Mouse (Mus musculus) heart, embryonic 10.5 days (tissue): ENCODE data around the gene Pttg1ip. TPM values are rescaled to one million over a fixed set of nuclear protein-coding genes. Genes with fewer than 3 reads are reported as not detected.

Experiments used
- DNase-seq: peaks from one replicate; pipeline ENCODE4 v3.0.0-alpha.2; 2017; ENCODE audit warnings: low spot score
- H3K27ac ChIP-seq: fragments of 300-500 bp; sonication (generic); 2 replicates; pipeline ENCODE4 v1.5.1; 2016; ENCODE audit warnings: mild to moderate bottlenecking
- H3K27me3 ChIP-seq: fragments of 300-500 bp; sonication (generic); 2 replicates; pipeline ENCODE4 v1.6.1; 2016; ENCODE audit warnings: mild to moderate bottlenecking; ENCODE audit not compliant: poor library complexity, insufficient read depth, severe bottlenecking
- H3K36me3 ChIP-seq: fragments of 300-500 bp; sonication (generic); 2 replicates; pipeline ENCODE4 v1.6.1; 2016; ENCODE audit warnings: mild to moderate bottlenecking, moderate library complexity
- H3K4me1 ChIP-seq: fragments of 300-500 bp; sonication (generic); 2 replicates; pipeline ENCODE4 v1.6.1; 2016; ENCODE audit warnings: mild to moderate bottlenecking
- H3K4me3 ChIP-seq: fragments of 300-500 bp; sonication (generic); 2 replicates; pipeline ENCODE4 v1.5.1; 2016; ENCODE audit warnings: mild to moderate bottlenecking, moderate library complexity
- H3K9me3 ChIP-seq: fragments of 300-500 bp; sonication (generic); 2 replicates; pipeline ENCODE4 v1.6.1; 2016; ENCODE audit warnings: mild to moderate bottlenecking, moderate library complexity
- WGBS: fragments of 180-500 bp; shearing (Covaris S2); methylation state at CpG from one replicate; pipeline ENCODE4 v1.1.7; 2016; 5-methylcytosine and 5-hydroxymethylcytosine counted together
- polyA plus RNA-seq: library from polyadenylated mRNA; unstranded; fragments of >200 nt; fragmentation: Nextera tagmentation; extraction: Ambion mirVana; gene quantifications from 2 replicates; pipeline ENCODE4 v1.2.1, GENCODE M21; 2016

Pttg1ip gene
- polyA plus RNA-seq, 1 experiment from 2014 or later = 94.9 TPM

GRCm38 (mm10) chr10:77573162-77573561, 8.4 kb upstream of the Pttg1ip start:
- Histone ChIP-seq H3K27ac (no peak overlapping the region), H3K9me3 (no peaks in the 10 kb centered on the region), H3K27me3 (peaks cover 7% of the 10 kb centered on the region), H3K4me1 (0 out of 2 replicates have a peak, but pooled peaks cover 10% of the 10 kb centered on the region), H3K36me3 (no peaks in the 10 kb centered on the region), H3K4me3 (no peak overlapping the region)
- DNase-seq = no peak
- WGBS = 75% methylated on average over 1 of the region's 1 CpGs

GRCm38 (mm10) chr10:77580027-77580920, 1.2 kb upstream of the Pttg1ip start:
- H3K27ac ChIP-seq = peak overlapping the region; percentile 93
- WGBS = 52% methylated on average over 10 of the region's 10 CpGs
- H3K4me1 ChIP-seq = peaks cover 44% of the 10 kb centered on the region
- H3K9me3 ChIP-seq = no peaks in the 10 kb centered on the region
- peaks cover 5% of the 10 kb centered on the region; the same call in 1 of the 2 replicates for H3K36me3 ChIP-seq
- no peak overlapping the region for H3K4me3 ChIP-seq
- DNase-seq = no peak
- H3K27me3 ChIP-seq = no peaks in the 10 kb centered on the region

GRCm38 (mm10) chr10:77581023-77581407, 505 bp upstream of the Pttg1ip start:
- Histone ChIP-seq H3K27ac (peak overlapping the region; percentile 93), H3K4me3 (peak overlapping the region; percentile 77), H3K27me3 (no peaks in the 10 kb centered on the region), H3K9me3 (no peaks in the 10 kb centered on the region), H3K4me1 (peaks cover 44% of the 10 kb centered on the region), H3K36me3 (peaks cover 7% of the 10 kb centered on the region; the same call in 1 of the 2 replicates)
- 6% methylated on average over 8 of the region's 8 CpGs for WGBS
- no peak for DNase-seq

GRCm38 (mm10) chr10:77582285-77582618, 732 bp downstream of the Pttg1ip start:
- Histone ChIP-seq H3K4me3 (peak overlapping the region; percentile 77), H3K4me1 (peaks cover 52% of the 10 kb centered on the region), H3K27me3 (no peaks in the 10 kb centered on the region), H3K36me3 (peaks cover 16% of the 10 kb centered on the region), H3K27ac (peak overlapping the region; percentile 93), H3K9me3 (no peaks in the 10 kb centered on the region)
- DNase-seq = no peak
- WGBS = 12% methylated on average over 8 of the region's 8 CpGs

GRCm38 (mm10) chr10:77583795-77584422, 2.4 kb downstream of the Pttg1ip start:
- peaks cover 31% of the 10 kb centered on the region for H3K36me3 ChIP-seq
- no peak overlapping the region for H3K27ac ChIP-seq
- no peak for DNase-seq
- H3K27me3 ChIP-seq = no peaks in the 10 kb centered on the region
- H3K4me1 ChIP-seq = peaks cover 66% of the 10 kb centered on the region
- WGBS = 60% methylated on average over 10 of the region's 10 CpGs
- H3K4me3 ChIP-seq = peak overlapping the region; percentile 12; the same call in 1 of the 2 replicates
- H3K9me3 ChIP-seq = no peaks in the 10 kb centered on the region

- no peaks in the 10 kb centered on the region for H3K27me3 ChIP-seq
- H3K9me3 ChIP-seq = no peaks in the 10 kb centered on the region
- WGBS = 86% methylated on average over 3 of the region's 3 CpGs
- H3K4me1 ChIP-seq = peaks cover 69% of the 10 kb centered on the region
- H3K27ac ChIP-seq = 0 out of 2 replicates have a peak overlapping the region, but pooled peaks have one; percentile 29
- H3K4me3 ChIP-seq = no peak overlapping the region
- DNase-seq = no peak
- H3K36me3 ChIP-seq = peaks cover 52% of the 10 kb centered on the region
Observed at GRCm38 (mm10) chr10:77586637-77587036, 5.1 kb downstream of the Pttg1ip start.

GRCm38 (mm10) chr10:77587091-77587775, 5.7 kb downstream of the Pttg1ip start:
- Histone ChIP-seq H3K27me3 (no peaks in the 10 kb centered on the region), H3K36me3 (peaks cover 52% of the 10 kb centered on the region), H3K4me3 (no peak overlapping the region), H3K27ac (0 out of 2 replicates have a peak overlapping the region, but pooled peaks have one; percentile 29), H3K9me3 (no peaks in the 10 kb centered on the region), H3K4me1 (peaks cover 63% of the 10 kb centered on the region)
- DNase-seq = no peak
- WGBS = 84% methylated on average over 6 of the region's 6 CpGs

- Histone ChIP-seq H3K9me3 (no peaks in the 10 kb centered on the region), H3K4me1 (peaks cover 57% of the 10 kb centered on the region), H3K27ac (no peak overlapping the region), H3K4me3 (no peak overlapping the region), H3K27me3 (no peaks in the 10 kb centered on the region), H3K36me3 (peaks cover 60% of the 10 kb centered on the region)
- no peak for DNase-seq
- 90% methylated on average over 2 of the region's 2 CpGs for WGBS
Observed at GRCm38 (mm10) chr10:77588036-77588435, 6.5 kb downstream of the Pttg1ip start.

- 69% methylated on average over 7 of the region's 7 CpGs for WGBS
- peak overlapping the region; percentile 48 for H3K27ac ChIP-seq
- no peak for DNase-seq
- H3K9me3 ChIP-seq = no peaks in the 10 kb centered on the region
- peaks cover 65% of the 10 kb centered on the region for H3K36me3 ChIP-seq
- H3K4me3 ChIP-seq = no peak overlapping the region
- no peaks in the 10 kb centered on the region for H3K27me3 ChIP-seq
- peaks cover 47% of the 10 kb centered on the region for H3K4me1 ChIP-seq
Observed at GRCm38 (mm10) chr10:77589117-77589516, 7.6 kb downstream of the Pttg1ip start.

GRCm38 (mm10) chr10:77589749-77590148, 8.2 kb downstream of the Pttg1ip start:
- Histone ChIP-seq H3K27ac (peak overlapping the region; percentile 48; the same call in 1 of the 2 replicates), H3K4me1 (peaks cover 45% of the 10 kb centered on the region), H3K36me3 (peaks cover 72% of the 10 kb centered on the region), H3K9me3 (no peaks in the 10 kb centered on the region), H3K27me3 (no peaks in the 10 kb centered on the region), H3K4me3 (no peak overlapping the region)
- WGBS = 88% methylated on average over 8 of the region's 8 CpGs
- DNase-seq = no peak

GRCm38 (mm10) chr10:77590812-77591211, 9.3 kb downstream of the Pttg1ip start:
- H3K27ac ChIP-seq = peak overlapping the region; percentile 39; the same call in 1 of the 2 replicates
- H3K36me3 ChIP-seq = peaks cover 82% of the 10 kb centered on the region

GRCm38 (mm10) chr10:77591546-77591945, 10.0 kb downstream of the Pttg1ip start:
- WGBS = 78% methylated on average over 6 of the region's 6 CpGs
- peaks cover 85% of the 10 kb centered on the region for H3K36me3 ChIP-seq
- no peaks in the 10 kb centered on the region for H3K9me3 ChIP-seq
- H3K27me3 ChIP-seq = no peaks in the 10 kb centered on the region
- DNase-seq = no peak
- peaks cover 45% of the 10 kb centered on the region for H3K4me1 ChIP-seq
- no peak overlapping the region for H3K27ac ChIP-seq
- H3K4me3 ChIP-seq = no peak overlapping the region

More at GRCm38 (mm10) chr10:77590812-77591211, 9.3 kb downstream of the Pttg1ip start:
- no peak overlapping the region for H3K4me3 ChIP-seq
- WGBS = 44% methylated on average over 6 of the region's 6 CpGs
- H3K27me3 ChIP-seq = no peaks in the 10 kb centered on the region
- H3K9me3 ChIP-seq = no peaks in the 10 kb centered on the region
- peaks cover 45% of the 10 kb centered on the region for H3K4me1 ChIP-seq
- DNase-seq = peak; percentile 87
